Mouse (Mus musculus) limb, embryonic 14.5 days (tissue): ENCODE data around the gene Odf3. TPM values are rescaled to one million over a fixed set of nuclear protein-coding genes. Genes with fewer than 3 reads are reported as not detected.

Experiments used
- ATAC-seq: fragments of 200-750 bp; cut with Nextera tagmentation; 2 replicates; pipeline ENCODE4 v1.8.0; 2017; ENCODE audit warnings: low read depth, moderate number of reproducible peaks, moderate TSS enrichment; ENCODE audit not compliant: low FRiP score
- DNase-seq: peaks from one replicate; pipeline ENCODE4 v3.0.0-alpha.2; 2015; ENCODE audit warnings: low spot score
- H3K27ac ChIP-seq: fragments of 300-500 bp; sonication (generic); replicated peaks from 2 replicates; pipeline ENCODE4 v1.5.1; 2014; ENCODE audit warnings: low read depth, mild to moderate bottlenecking, low read length, moderate library complexity, mixed read lengths
- H3K27me3 ChIP-seq: fragments of 300-500 bp; sonication (generic); 2 replicates; pipeline ENCODE4 v1.6.1; 2014; ENCODE audit warnings: low read length, mixed read lengths; ENCODE audit not compliant: control insufficient read depth, insufficient read depth
- H3K36me3 ChIP-seq: fragments of 300-500 bp; sonication (generic); 2 replicates; pipeline ENCODE4 v1.6.1; 2014; ENCODE audit warnings: mild to moderate bottlenecking, low read length, moderate library complexity, mixed read lengths; ENCODE audit not compliant: control insufficient read depth, insufficient read depth
- H3K4me1 ChIP-seq: fragments of 300-500 bp; sonication (generic); 2 replicates; pipeline ENCODE4 v1.6.1; 2014; ENCODE audit warnings: antibody characterized with exemption, low read length, mixed read lengths; ENCODE audit not compliant: control insufficient read depth, insufficient read depth
- H3K4me2 ChIP-seq: fragments of 300-500 bp; sonication (generic); replicated peaks from 2 replicates; pipeline ENCODE4 v1.6.1; 2014; ENCODE audit warnings: low read depth, mild to moderate bottlenecking, low read length, moderate library complexity; ENCODE audit not compliant: severe bottlenecking
- H3K4me3 ChIP-seq: fragments of 300-500 bp; sonication (generic); replicated peaks from 2 replicates; pipeline ENCODE4 v1.5.1; 2014; ENCODE audit warnings: low read length
- H3K9ac ChIP-seq: fragments of 300-500 bp; sonication (generic); 2 replicates; pipeline ENCODE4 v1.6.1; 2014; ENCODE audit warnings: mild to moderate bottlenecking, low read depth, low read length, moderate library complexity; ENCODE audit not compliant: severe bottlenecking
- H3K9me3 ChIP-seq: fragments of 300-500 bp; sonication (generic); 2 replicates; pipeline ENCODE4 v1.6.1; 2016; ENCODE audit warnings: low read length; ENCODE audit not compliant: control insufficient read depth
- POLR2A ChIP-seq: fragments of 200-500 bp; IDR thresholded peaks from 2 replicates; pipeline ENCODE4 v1.8.0; 2012; ENCODE audit warnings: inconsistent platforms, mild to moderate bottlenecking, moderate library complexity, borderline replicate concordance; ENCODE audit not compliant: insufficient read depth, insufficient read length; ENCODE audit errors: extremely low read depth
- WGBS: fragments of 180-500 bp; shearing (Covaris S2); extraction: QIAGEN DNeasy Blood & Tissue Kit; methylation state at CpG from one replicate; pipeline ENCODE4 v1.1.7; 2014; 5-methylcytosine and 5-hydroxymethylcytosine counted together
- polyA plus RNA-seq, 2 experiments: library from polyadenylated mRNA; depleted of rRNA in 1 of 2; stranded (reverse) in 1 of 2; unstranded in 1 of 2; fragments of >200 nt; fragmentation: Nextera tagmentation in 1 of 2; extraction: Ambion mirVana in 1 of 2; gene quantifications; 2 replicates each; pipeline versions ENCODE4 v1.2.1 to v1.2.3; 2012 to 2014

The Odf3 gene
- polyA plus RNA-seq, 2 experiments = 0.04 TPM; not detected in 1

GRCm38 (mm10) chr7:140811714-140812113 is 35.9 kb upstream of the Odf3 start:
- no peak overlapping the region for H3K27ac ChIP-seq
- no peaks in the 10 kb centered on the region for H3K9me3 ChIP-seq
- H3K4me1 ChIP-seq = no peaks in the 10 kb centered on the region
- H3K9ac ChIP-seq = no peak overlapping the region
- DNase-seq = no peak
- H3K27me3 ChIP-seq = no peaks in the 10 kb centered on the region
- 87% methylated on average over 13 of the region's 13 CpGs for WGBS
- no peak for ATAC-seq
- H3K36me3 ChIP-seq = peaks cover 4% of the 10 kb centered on the region; the same call in 1 of the 2 replicates
- no peak overlapping the region for H3K4me2 ChIP-seq
- H3K4me3 ChIP-seq = no peak overlapping the region
- TF ChIP-seq POLR2A = no peak

- Histone ChIP-seq H3K4me2 (no peak overlapping the region), H3K9ac (no peak overlapping the region)
- WGBS = 92% methylated on average over 12 of the region's 12 CpGs
Observed at GRCm38 (mm10) chr7:140812850-140813249, 34.8 kb upstream of the Odf3 start.

GRCm38 (mm10) chr7:140820173-140820572 is 27.4 kb upstream of the Odf3 start:
- Histone ChIP-seq H3K9ac (no peak overlapping the region), H3K4me2 (no peak overlapping the region), H3K36me3 (0 out of 2 replicates have a peak, but pooled peaks cover 2% of the 10 kb centered on the region), H3K27me3 (no peaks in the 10 kb centered on the region), H3K9me3 (no peaks in the 10 kb centered on the region), H3K27ac (no peak overlapping the region), H3K4me1 (no peaks in the 10 kb centered on the region), H3K4me3 (no peak overlapping the region)
- DNase-seq (no peak), ATAC-seq (no peak)
- 69% methylated on average over 4 of the region's 4 CpGs for WGBS
- no peak for TF ChIP-seq POLR2A

More at GRCm38 (mm10) chr7:140812850-140813249, 34.8 kb upstream of the Odf3 start:
- Histone ChIP-seq H3K27ac (no peak overlapping the region), H3K4me1 (no peaks in the 10 kb centered on the region), H3K27me3 (no peaks in the 10 kb centered on the region), H3K9me3 (no peaks in the 10 kb centered on the region), H3K4me3 (no peak overlapping the region), H3K36me3 (peaks cover 6% of the 10 kb centered on the region; the same call in 1 of the 2 replicates)
- DNase-seq (no peak), ATAC-seq (no peak)
- no peak for TF ChIP-seq POLR2A

GRCm38 (mm10) chr7:140821305-140821652 is 26.3 kb upstream of the Odf3 start:
- Histone ChIP-seq H3K27me3 (no peaks in the 10 kb centered on the region), H3K4me3 (peak overlapping the region; percentile 45), H3K4me2 (peak overlapping the region; percentile 65), H3K9me3 (no peaks in the 10 kb centered on the region), H3K27ac (no peak overlapping the region), H3K4me1 (no peaks in the 10 kb centered on the region), H3K36me3 (0 out of 2 replicates have a peak, but pooled peaks cover 2% of the 10 kb centered on the region), H3K9ac (peak overlapping the region; percentile 57)
- no peak for TF ChIP-seq POLR2A
- no peak for DNase-seq
- WGBS = 47% methylated on average over 5 of the region's 5 CpGs
- no peak for ATAC-seq

- Histone ChIP-seq H3K27me3 (no peaks in the 10 kb centered on the region), H3K4me3 (peak within 1 kb of the TSS; percentile 45), H3K4me1 (no peaks in the 10 kb centered on the region), H3K27ac (no peak within 1 kb of the TSS), H3K4me2 (peak within 1 kb of the TSS; percentile 65), H3K9ac (peak within 1 kb of the TSS; percentile 57), H3K9me3 (no peaks in the 10 kb centered on the region), H3K36me3 (0 out of 2 replicates have a peak, but pooled peaks cover 2% of the 10 kb centered on the region)
- DNase-seq (peak; percentile 49), ATAC-seq (peak; percentile 78)
- 2% methylated on average over 21 of the region's 21 CpGs for WGBS
- no peak for TF ChIP-seq POLR2A
Observed at GRCm38 (mm10) chr7:140821653-140822329, 25.8 kb upstream of the Odf3 start, which contains the start of gene Zfp941. TSS of gene Zfp941 (minus strand) at chr7:140822178.
